Mouse (Mus musculus): ENCODE results near the gene Plekhg1. TPM values are rescaled to one million over a fixed set of nuclear protein-coding genes. Genes with fewer than 3 reads are reported as not detected.

Plekhg1 gene
- polyA plus RNA-seq, 1 experiment = 0.43 TPM

GRCm38 (mm10) chr10:3864196-3864540 lies 124.0 kb downstream of the Plekhg1 start:
- H3K9me3 ChIP-seq = 0 out of 2 replicates have a peak, but pooled peaks cover 4% of the 10 kb centered on the region
- no peaks in the 10 kb centered on the region for H3K36me3 ChIP-seq (replicated peaks; ENCODE audit: low read length)
- H3K4me1 ChIP-seq = no peaks in the 10 kb centered on the region
- no peaks in the 10 kb centered on the region for H3K27me3 ChIP-seq (replicated peaks)
- TF ChIP-seq FLI1 (IDR thresholded peaks at IDR 0.05; ENCODE audit: low read length) (no peak), GATA1 (IDR thresholded peaks at IDR 0.05; ENCODE audit: borderline replicate concordance, low read length) (no peak)
- no peak overlapping the region for H3K4me3 ChIP-seq (replicated peaks)

GRCm38 (mm10) chr10:3867298-3867697 lies 127.1 kb downstream of the Plekhg1 start:
- Histone ChIP-seq H3K4me3 (replicated peaks) (no peak overlapping the region), H3K27me3 (replicated peaks) (no peaks in the 10 kb centered on the region), H3K4me1 (no peaks in the 10 kb centered on the region), H3K36me3 (replicated peaks; ENCODE audit: low read length) (no peaks in the 10 kb centered on the region), H3K9me3 (0 out of 2 replicates have a peak, but pooled peaks cover 6% of the 10 kb centered on the region)
- TF ChIP-seq GATA1 (IDR thresholded peaks at IDR 0.05; ENCODE audit: borderline replicate concordance, low read length) (no peak), FLI1 (IDR thresholded peaks at IDR 0.05; ENCODE audit: low read length) (no peak)

GRCm38 (mm10) chr10:3870828-3871227 lies 130.7 kb downstream of the Plekhg1 start:
- Histone ChIP-seq H3K36me3 (replicated peaks; ENCODE audit: low read length) (no peaks in the 10 kb centered on the region), H3K4me1 (no peaks in the 10 kb centered on the region), H3K9me3 (peaks cover 16% of the 10 kb centered on the region), H3K4me3 (replicated peaks) (no peak overlapping the region), H3K27me3 (replicated peaks) (no peaks in the 10 kb centered on the region)
- TF ChIP-seq FLI1 (IDR thresholded peaks at IDR 0.05; ENCODE audit: low read length) (no peak), GATA1 (IDR thresholded peaks at IDR 0.05; ENCODE audit: borderline replicate concordance, low read length) (no peak)

DNA sequence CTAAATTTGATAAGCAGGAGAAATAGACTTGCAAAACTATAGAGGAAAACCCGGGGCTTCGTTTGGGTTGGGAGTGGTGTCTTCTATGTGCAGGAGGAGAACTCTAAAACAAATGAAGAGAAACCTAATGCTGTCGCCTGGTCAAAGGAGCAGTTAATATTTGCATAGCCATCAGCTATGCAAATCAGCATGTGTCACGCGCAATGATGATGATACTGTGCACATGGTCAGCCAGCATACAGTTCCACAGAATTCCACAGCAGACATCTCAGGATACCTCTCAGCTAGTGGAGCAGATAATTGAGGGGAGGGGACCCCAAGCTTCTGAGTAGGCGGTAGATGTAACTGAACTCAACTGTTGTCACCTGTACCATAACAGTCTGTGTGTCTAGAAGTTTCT lies 133.3 kb downstream of the Plekhg1 start:
- no peaks in the 10 kb centered on the region for H3K4me1 ChIP-seq
- no peaks in the 10 kb centered on the region for H3K27me3 ChIP-seq (replicated peaks)
- no peaks in the 10 kb centered on the region for H3K36me3 ChIP-seq (replicated peaks; ENCODE audit: low read length)
- H3K9me3 ChIP-seq = peaks cover 13% of the 10 kb centered on the region
- TF ChIP-seq FLI1 (IDR thresholded peaks at IDR 0.05; ENCODE audit: low read length) = no peak
- no peak for TF ChIP-seq GATA1 (IDR thresholded peaks at IDR 0.05; ENCODE audit: borderline replicate concordance, low read length)
- no peak overlapping the region for H3K4me3 ChIP-seq (replicated peaks)

DNA sequence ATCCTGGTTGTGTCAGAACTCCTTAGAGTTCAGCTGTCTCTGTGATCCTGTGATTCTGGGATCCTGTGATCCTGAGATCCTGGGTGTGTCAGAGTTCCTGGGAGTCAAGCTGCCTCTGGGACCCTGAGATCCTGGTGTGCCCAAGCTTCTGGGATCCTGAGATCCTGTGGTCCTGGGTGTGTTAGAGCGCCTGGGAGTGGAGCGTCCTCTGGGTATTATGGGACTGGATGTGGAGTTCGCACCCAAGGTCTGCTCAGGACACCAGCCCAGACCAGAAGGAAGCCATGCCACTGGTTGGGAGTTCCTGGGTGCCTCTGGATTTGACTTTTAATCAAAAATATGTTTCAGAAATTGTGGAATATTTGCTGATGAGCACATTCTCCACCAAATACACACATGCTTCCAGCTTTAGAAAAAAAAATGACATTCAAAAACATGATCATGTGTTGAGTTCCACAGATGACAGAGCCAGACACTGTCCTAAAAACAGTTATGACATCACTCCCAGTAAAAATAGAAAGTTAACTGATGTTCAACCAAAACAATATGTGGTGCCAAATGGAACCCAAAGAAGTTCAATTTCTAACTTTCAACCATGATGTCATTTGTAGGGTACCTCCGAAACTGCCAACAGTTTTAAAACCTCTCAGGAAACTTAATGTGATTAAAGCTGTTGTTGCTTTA lies 137.8 kb downstream of the Plekhg1 start:
- no peak overlapping the region for H3K4me3 ChIP-seq (replicated peaks)
- H3K4me1 ChIP-seq = no peaks in the 10 kb centered on the region
- H3K36me3 ChIP-seq (replicated peaks; ENCODE audit: low read length) = no peaks in the 10 kb centered on the region
- TF ChIP-seq GATA1 (IDR thresholded peaks at IDR 0.05; ENCODE audit: borderline replicate concordance, low read length) = no peak
- no peak for TF ChIP-seq FLI1 (IDR thresholded peaks at IDR 0.05; ENCODE audit: low read length)
- peaks cover 4% of the 10 kb centered on the region for H3K9me3 ChIP-seq
- H3K27me3 ChIP-seq (replicated peaks) = no peaks in the 10 kb centered on the region

DNA sequence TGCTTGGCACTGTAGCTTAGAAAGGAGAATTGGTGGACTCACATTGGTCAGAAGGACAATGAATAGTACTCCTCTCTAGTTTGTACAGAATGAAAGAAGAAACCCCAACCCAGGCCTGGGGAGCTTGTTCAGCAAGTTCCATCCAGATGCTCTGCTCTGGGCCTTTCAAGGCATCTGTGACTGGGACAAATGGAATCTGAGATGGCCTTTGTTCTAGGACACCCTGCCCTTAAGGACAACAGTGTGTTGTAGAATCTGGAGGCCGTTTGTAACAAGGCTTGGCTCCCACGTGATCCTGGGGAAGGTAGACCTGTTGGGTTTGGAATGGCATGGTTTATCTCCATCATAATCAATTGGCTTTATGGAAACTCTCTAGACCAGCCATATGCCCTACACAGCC lies 141.0 kb downstream of the Plekhg1 start:
- Histone ChIP-seq H3K36me3 (replicated peaks; ENCODE audit: low read length) (no peaks in the 10 kb centered on the region), H3K9me3 (no peaks in the 10 kb centered on the region), H3K4me1 (no peaks in the 10 kb centered on the region), H3K4me3 (replicated peaks) (no peak overlapping the region), H3K27me3 (replicated peaks) (no peaks in the 10 kb centered on the region)
- TF ChIP-seq GATA1 (IDR thresholded peaks at IDR 0.05; ENCODE audit: borderline replicate concordance, low read length) (no peak), FLI1 (IDR thresholded peaks at IDR 0.05; ENCODE audit: low read length) (no peak)

DNA sequence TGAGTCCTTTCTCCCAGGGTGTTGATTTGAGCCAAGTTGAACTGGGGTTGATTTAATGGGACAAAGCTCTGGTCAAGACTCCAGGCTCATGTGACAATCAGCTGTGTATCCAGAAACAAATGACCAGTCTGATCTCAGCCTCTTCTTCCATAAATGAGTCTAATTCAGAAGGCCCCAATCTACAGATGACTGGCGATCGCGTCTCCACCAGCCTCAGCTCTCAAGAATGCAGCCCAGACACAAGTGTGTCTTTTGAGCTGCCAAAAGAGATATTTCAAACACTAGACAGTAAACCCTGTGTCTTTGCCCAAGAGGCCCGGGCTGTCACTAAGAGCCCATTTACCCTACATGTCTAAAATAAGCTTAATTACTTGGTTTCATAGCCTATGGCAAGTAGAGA lies 148.3 kb downstream of the Plekhg1 start:
- Histone ChIP-seq H3K4me3 (replicated peaks) (no peak overlapping the region), H3K27me3 (replicated peaks) (no peaks in the 10 kb centered on the region), H3K36me3 (replicated peaks; ENCODE audit: low read length) (no peaks in the 10 kb centered on the region), H3K4me1 (no peaks in the 10 kb centered on the region), H3K9me3 (no peaks in the 10 kb centered on the region)
- TF ChIP-seq GATA1 (IDR thresholded peaks at IDR 0.05; ENCODE audit: borderline replicate concordance, low read length) = no peak
- no peak for TF ChIP-seq FLI1 (IDR thresholded peaks at IDR 0.05; ENCODE audit: low read length)

- Histone ChIP-seq H3K9me3 (no peaks in the 10 kb centered on the region), H3K27me3 (replicated peaks) (no peaks in the 10 kb centered on the region), H3K4me1 (no peaks in the 10 kb centered on the region), H3K4me3 (replicated peaks) (no peak overlapping the region), H3K36me3 (replicated peaks; ENCODE audit: low read length) (no peaks in the 10 kb centered on the region)
- TF ChIP-seq GATA1 (IDR thresholded peaks at IDR 0.05; ENCODE audit: borderline replicate concordance, low read length) (no peak), FLI1 (IDR thresholded peaks at IDR 0.05; ENCODE audit: low read length) (no peak)
These were observed 151.5 kb downstream of the Plekhg1 start for GRCm38 (mm10) chr10:3891381-3892263.

DNA sequence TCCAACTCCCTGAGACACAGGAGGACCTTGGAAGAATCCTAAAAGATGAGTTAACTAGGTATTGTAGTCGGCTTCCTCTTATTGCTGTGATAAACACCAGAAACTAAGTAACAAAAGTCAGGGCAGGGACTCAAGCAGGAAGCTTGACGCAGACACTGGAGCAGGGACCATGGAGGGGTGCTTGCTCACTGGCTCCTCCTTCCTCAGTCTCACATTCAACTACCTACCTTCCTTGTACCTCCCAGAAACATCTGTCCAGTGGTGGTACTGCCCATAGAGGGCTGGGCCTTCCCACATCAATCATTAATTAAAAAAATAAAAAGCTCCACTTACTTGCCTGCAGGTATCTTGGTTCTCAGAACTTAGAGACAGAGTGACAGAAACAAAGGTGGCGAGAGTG lies 152.2 kb downstream of the Plekhg1 start:
- Histone ChIP-seq H3K4me3 (replicated peaks) (no peak overlapping the region), H3K27me3 (replicated peaks) (no peaks in the 10 kb centered on the region), H3K9me3 (no peaks in the 10 kb centered on the region), H3K4me1 (no peaks in the 10 kb centered on the region), H3K36me3 (replicated peaks; ENCODE audit: low read length) (no peaks in the 10 kb centered on the region)
- TF ChIP-seq GATA1 (IDR thresholded peaks at IDR 0.05; ENCODE audit: borderline replicate concordance, low read length) = no peak

DNA sequence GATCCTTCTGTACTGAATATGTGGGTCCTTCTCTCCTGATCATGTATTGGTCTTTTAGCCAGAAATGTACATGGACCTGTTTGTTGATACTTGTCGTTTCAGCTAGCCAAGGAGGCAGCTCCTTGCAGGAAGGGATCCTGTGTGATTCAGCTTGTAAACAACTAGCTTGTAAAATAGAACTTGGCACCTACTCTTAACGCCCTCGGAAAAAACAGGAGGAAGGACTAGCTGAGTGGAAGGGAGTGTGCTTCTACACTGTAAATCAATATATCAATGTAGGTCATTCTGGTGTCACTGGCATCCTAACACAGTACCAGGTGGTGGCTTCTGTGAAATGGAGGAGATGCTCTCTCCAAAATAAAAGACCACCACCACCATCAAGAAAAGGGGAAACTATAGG lies 157.9 kb downstream of the Plekhg1 start:
- Histone ChIP-seq H3K36me3 (replicated peaks; ENCODE audit: low read length) (no peaks in the 10 kb centered on the region), H3K27me3 (replicated peaks) (no peaks in the 10 kb centered on the region), H3K4me1 (no peaks in the 10 kb centered on the region), H3K4me3 (replicated peaks) (no peak overlapping the region), H3K9me3 (no peaks in the 10 kb centered on the region)
- TF ChIP-seq GATA1 (IDR thresholded peaks at IDR 0.05; ENCODE audit: borderline replicate concordance, low read length) = no peak
- TF ChIP-seq FLI1 (IDR thresholded peaks at IDR 0.05; ENCODE audit: low read length) = no peak

Measured in megakaryocyte, embryonic 14.5 days (primary cell).